Mouse (Mus musculus) E14TG2a.4 (cell line): ENCODE measurements around the gene Gm10643.

ENCODE experiments used
- H3K27me3 ChIP-seq: 2 replicates; pipeline ENCODE4 v1.6.1; 2014; ENCODE audit warnings: low read length, control low read depth; ENCODE audit not compliant: insufficient read depth
- H3K36me3 ChIP-seq: 2 replicates; pipeline ENCODE4 v1.6.1; 2014; ENCODE audit warnings: low read length, control low read depth; ENCODE audit not compliant: insufficient read depth
- H3K4me1 ChIP-seq: replicated peaks from 2 replicates; pipeline ENCODE4 v1.6.1; 2014; ENCODE audit warnings: low read depth, low read length, control low read depth
- H3K4me3 ChIP-seq: replicated peaks from 2 replicates; pipeline ENCODE4 v1.5.1; 2014; ENCODE audit warnings: mild to moderate bottlenecking, low read length
- H3K9me3 ChIP-seq: 2 replicates; pipeline ENCODE4 v1.6.1; 2014; ENCODE audit warnings: low read length, control low read depth
- CTCF ChIP-seq: conservative IDR thresholded peaks from 2 replicates; pipeline ENCODE4 v1.5.1; 2014; ENCODE audit warnings: low read length
- NANOG ChIP-seq: IDR thresholded peaks from 2 replicates; pipeline ENCODE4 v1.6.1; 2014; ENCODE audit warnings: borderline replicate concordance, low read length, mixed read lengths
- POU5F1 ChIP-seq: IDR thresholded peaks from 2 replicates; pipeline ENCODE4 v1.6.1; 2014; ENCODE audit warnings: low read length, borderline replicate concordance

The Gm10643 gene

DNA sequence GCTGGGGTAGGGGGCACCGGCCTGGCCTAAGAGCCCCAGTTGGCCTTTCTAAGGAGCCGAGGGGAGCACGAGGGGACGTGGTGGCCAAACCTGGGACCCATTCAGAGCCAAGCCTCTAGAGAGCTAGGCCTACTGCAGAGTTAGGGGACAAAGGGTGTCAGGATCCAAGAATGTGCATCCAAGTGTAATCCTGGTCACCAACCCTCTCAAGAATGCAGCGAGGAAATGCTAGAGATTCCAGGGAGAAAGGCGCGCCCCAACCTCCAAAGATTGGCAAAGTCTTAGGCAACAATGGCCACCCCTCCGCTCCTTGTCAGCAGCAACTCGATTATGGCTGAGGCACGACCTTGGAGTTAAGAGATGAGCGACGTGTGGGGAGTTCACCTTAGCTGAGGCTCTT is 43.4 kb downstream of the Gm10643 start:
- TF ChIP-seq POU5F1 (no peak), NANOG (no peak), CTCF (no peak)
- Histone ChIP-seq H3K27me3 (peaks cover 21% of the 10 kb centered on the region), H3K36me3 (no peaks in the 10 kb centered on the region), H3K4me3 (peak overlapping the region; percentile 63; the same call in 1 of the 2 replicates), H3K4me1 (peaks cover 68% of the 10 kb centered on the region), H3K9me3 (no peaks in the 10 kb centered on the region)

DNA sequence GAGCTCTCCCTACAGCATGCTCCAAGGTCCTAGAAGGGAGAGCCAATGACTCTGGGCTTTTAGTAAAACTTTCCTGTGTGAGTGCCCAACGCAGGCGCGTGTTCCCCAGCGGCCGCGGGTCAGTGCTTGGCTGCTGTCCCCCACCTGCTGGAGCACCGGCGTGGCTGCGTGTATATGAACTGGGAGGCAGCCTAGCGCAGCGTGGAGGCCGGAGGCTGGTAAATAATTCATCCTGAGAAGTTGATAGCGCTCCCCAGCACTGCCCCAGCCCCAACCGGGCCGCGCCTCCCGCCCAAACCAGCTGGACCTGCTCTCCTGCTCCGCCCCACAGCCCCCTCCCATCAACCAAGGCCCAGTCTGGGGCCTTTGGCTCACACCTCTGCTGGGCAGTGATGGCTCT is 43.8 kb downstream of the Gm10643 start, which contains the start of gene Palm3:
Gene Palm3 (plus strand): TSS at position 376 of the 400 bp plus-strand sequence.
- Histone ChIP-seq H3K27me3 (peaks cover 21% of the 10 kb centered on the region), H3K9me3 (peaks cover under 1% of the 10 kb centered on the region; the same call in 1 of the 2 replicates), H3K36me3 (no peaks in the 10 kb centered on the region), H3K4me1 (peaks cover 63% of the 10 kb centered on the region), H3K4me3 (peak within 1 kb of the TSS; percentile 63)
- TF ChIP-seq CTCF (no peak), POU5F1 (no peak), NANOG (no peak)

DNA sequence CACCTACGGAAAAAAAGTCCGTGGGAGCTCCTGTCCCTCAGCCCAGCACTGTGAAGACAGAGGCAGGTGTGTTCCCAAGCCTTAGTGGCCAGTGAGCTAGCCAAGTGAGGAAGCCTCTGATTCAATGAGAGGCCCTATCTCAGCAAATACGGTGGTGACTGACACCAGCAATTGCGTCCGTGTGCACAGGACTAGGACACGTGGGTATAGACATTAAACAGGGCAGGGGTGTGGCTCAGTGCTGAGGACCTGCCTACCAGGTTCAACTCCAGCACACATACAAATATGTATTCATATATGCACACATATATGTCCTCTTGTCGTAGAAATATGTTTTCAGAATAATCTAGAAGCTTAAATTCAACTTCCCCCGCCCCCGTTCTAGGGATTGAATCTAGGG is 45.2 kb downstream of the Gm10643 start:
- Histone ChIP-seq H3K36me3 (no peaks in the 10 kb centered on the region), H3K4me1 (peaks cover 52% of the 10 kb centered on the region), H3K4me3 (no peak overlapping the region), H3K9me3 (peaks cover 4% of the 10 kb centered on the region), H3K27me3 (peaks cover 21% of the 10 kb centered on the region)
- no peak for TF ChIP-seq CTCF

DNA sequence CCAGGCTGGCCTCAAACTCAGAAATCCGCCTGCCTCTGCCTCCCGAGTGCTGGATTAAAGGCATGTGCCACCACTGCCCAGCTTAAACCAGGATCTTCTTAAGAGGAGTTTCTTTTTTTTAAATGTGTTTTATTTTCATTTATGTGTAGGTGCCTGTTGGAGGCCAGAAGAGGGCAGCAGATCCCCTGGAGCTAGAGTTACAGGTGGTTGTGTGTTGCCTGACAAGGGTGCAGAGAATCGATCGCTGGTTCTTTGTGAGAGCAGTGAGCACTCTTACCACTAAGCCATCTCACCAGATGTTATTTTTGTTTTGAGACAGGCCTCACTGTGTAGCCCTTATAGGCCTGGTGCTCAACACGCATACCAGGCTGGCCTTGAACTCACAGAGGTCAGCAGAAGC is 49.1 kb downstream of the Gm10643 start:
- TF ChIP-seq CTCF (peak; percentile 23), NANOG (no peak), POU5F1 (no peak)
- Histone ChIP-seq H3K9me3 (peaks cover 4% of the 10 kb centered on the region), H3K4me3 (no peak overlapping the region), H3K36me3 (no peaks in the 10 kb centered on the region), H3K4me1 (peaks cover 34% of the 10 kb centered on the region), H3K27me3 (peaks cover 50% of the 10 kb centered on the region)
